Mouse (Mus musculus) CD4-positive, CD25-positive, alpha-beta regulatory T cell, adult 9 weeks (primary cell): Measurements from ENCODE around the gene Noct. TPM values are rescaled to one million over a fixed set of nuclear protein-coding genes. Genes with fewer than 3 reads are reported as not detected.

Experiments used
- polyA plus RNA-seq: library from polyadenylated mRNA; unstranded; fragments of 100-300 nt; shearing (Covaris generic); gene quantifications from one replicate; pipeline ENCODE4 v1.2.1, GENCODE M21; 2017

Noct gene
- 2.5 TPM for polyA plus RNA-seq

GRCm38 (mm10) chr3:51224363-51225225, at the start of gene Noct:
TSS of gene Noct (plus strand) at chr3:51224447.

Other genes starting within 250 kb of the Noct start
- 85.8 TPM for gene Elf2, start 116.2 kb downstream of the Noct start, polyA plus RNA-seq
- gene Mgarp, start 172.3 kb downstream of the Noct start, polyA plus RNA-seq, result 3.6 TPM
- gene Ndufc1, start 184.5 kb downstream of the Noct start, polyA plus RNA-seq, result 242 TPM
- 43.3 TPM for gene Naa15, start 190.7 kb downstream of the Noct start, polyA plus RNA-seq